Mouse (Mus musculus) activated CD4-positive, CD25-positive, alpha-beta regulatory T cell (primary cell): ENCODE results near the gene Echdc3. TPM values are rescaled to one million over a fixed set of nuclear protein-coding genes. Genes with fewer than 3 reads are reported as not detected.

Experiments used
- polyA plus RNA-seq, 2 experiments: library from polyadenylated mRNA; unstranded; fragments of 100-300 nt; shearing (Covaris generic); gene quantifications; one replicate each; pipeline ENCODE4 v1.2.1; 2017

The Echdc3 gene
- polyA plus RNA-seq: under 1 TPM; 0.09 to 0.41 TPM

DNA sequence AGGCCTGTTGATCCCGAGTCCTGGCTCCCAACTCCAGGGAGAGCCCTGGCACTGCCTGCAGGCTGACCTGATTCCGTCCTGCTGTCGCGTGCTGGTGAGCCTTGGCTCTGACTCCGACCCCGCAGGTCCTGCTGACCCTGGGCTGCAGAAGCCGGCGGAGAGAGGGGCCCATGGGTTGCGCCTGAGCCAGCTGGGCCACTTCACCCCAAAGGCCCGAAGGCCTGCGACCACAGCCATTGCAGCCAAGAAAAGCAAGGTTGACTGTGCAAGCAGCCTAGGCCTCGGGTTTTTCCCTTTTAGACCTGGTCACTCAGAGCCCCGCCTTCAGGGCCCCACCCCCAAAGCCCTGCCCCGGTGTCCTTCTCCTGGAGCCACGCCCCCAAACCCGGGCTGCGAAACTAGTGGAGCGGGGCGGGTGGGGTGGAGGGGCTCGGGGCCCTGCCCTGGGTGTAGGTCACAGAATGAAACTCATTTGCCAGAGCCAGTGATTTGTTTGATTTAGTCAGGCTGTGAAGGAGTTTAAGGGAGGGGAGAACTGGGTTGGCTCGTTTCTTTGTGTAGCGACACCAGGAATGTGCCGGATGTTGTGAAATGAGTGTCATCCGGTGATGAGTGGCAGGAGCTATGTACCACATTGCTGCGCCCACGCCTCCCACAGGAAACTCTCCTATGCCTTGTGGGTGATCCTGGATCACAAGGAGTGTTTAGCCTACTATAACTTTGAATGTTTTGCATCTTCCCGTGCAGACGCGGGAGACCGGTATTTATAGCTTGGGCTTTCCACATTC lies at the start of gene Echdc3:
Gene Echdc3 (minus strand): TSS at position 310 of the 788 bp plus-strand sequence.

Other genes starting within 250 kb of the Echdc3 start
- gene Proser2, start 82.8 kb downstream of the Echdc3 start, polyA plus RNA-seq: under 1 TPM in 1 of 2 experiments, not detected in 1; 0.68 TPM
- gene Usp6nl, start 109.6 kb upstream of the Echdc3 start, polyA plus RNA-seq: 10 to 100 TPM; 15.0 to 15.4 TPM